Mouse (Mus musculus) cerebellum, postnatal 14 days (tissue): ENCODE data around the gene Bcl2a1a.
"Not testable (repeated sequence)": the region's sequence is repeated elsewhere in the genome, so short reads cannot be mapped to it uniquely, and the experiment has no call there.

Experiments
- DNase-seq, 2 experiments: peaks; one replicate each; pipeline ENCODE4 v3.0.0; 2021; ENCODE audit warnings: mixed read lengths in 2 of 2

Bcl2a1a gene

DNA sequence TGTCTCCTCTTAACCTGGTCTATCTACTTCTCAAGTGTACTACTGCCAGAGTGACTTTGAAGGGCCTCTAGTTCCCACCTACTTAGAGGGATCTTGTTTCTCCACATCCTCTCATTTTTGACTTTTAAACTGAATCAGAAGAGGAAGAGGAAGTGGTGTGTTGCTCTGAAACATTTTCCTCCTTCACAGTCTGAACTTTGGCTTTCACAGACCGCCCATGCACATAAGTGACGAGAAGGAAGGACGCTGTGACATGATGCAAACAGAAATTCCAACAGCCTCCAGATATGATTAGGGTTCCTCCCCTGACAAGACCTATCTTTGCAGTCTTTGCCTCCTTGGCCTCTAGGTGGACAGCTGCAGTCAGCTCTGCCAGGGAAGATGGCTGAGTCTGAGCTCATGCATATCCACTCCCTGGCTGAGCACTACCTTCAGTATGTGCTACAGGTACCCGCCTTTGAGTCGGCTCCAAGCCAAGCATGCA lies at the start of gene Bcl2a1a:
TSS of gene Bcl2a1a (plus strand) at position 231 of the 484 bp plus-strand sequence.
- DNase-seq, result not testable (repeated sequence)

DNA sequence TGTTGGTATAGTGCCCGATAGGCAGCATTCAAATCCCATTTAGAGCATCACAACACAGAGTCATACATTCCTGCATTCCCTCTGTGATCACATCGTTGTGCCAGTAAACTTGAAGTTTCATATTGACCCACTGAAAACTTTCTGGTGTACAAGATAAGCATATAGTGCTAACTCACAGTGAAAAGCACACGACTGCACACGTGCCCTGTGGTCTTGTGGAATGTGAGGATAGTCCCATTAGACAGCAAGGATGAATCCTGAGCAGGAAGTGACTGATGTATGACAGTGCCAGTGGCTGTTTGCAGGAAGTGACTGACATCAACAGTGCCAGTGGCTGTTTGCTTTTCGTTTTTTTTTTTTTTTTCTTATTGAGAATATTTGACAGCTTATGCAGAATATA lies 40.1 kb upstream of the Bcl2a1a start:
- not testable (repeated sequence) for DNase-seq

DNA sequence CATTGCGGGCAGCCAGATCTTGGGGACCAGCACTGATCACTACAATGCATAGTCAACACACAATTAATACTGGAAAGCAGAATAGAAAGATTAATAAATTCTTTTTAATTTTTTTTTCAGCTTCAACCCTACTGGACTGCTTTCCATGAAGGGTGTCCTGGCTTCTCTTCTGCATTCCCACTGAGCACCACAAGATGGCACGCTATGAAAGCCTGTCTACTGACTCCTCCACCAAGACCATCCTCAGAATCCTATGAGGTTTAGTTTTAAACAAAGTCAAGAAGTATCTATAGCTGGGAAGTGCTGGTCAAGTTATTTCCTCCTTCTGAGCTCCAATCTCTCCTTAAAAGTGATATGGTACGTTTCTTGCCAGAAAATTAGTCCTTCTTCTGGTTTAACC lies 18.4 kb upstream of the Bcl2a1a start:
- peak; percentile 51 to 58 for DNase-seq

DNA sequence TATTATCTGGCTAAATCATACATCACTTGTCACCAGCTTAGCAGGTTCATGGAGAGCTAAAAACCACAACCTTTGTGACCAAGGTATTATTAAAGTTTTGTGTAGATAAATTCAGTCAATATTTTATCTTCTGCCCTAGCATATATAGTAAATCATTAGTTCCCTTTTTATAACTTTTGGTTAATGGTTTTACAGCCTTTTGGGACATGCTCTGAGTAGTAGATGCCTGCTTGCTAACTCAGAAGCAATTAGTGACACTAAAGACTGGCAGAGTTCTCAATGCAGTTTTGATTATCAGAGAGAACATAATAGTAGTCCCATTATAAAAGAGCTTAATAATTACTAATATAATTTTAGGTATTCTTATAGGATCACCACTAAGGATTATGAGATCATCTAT lies 5.2 kb upstream of the Bcl2a1a start:
- not testable (repeated sequence) for DNase-seq

DNA sequence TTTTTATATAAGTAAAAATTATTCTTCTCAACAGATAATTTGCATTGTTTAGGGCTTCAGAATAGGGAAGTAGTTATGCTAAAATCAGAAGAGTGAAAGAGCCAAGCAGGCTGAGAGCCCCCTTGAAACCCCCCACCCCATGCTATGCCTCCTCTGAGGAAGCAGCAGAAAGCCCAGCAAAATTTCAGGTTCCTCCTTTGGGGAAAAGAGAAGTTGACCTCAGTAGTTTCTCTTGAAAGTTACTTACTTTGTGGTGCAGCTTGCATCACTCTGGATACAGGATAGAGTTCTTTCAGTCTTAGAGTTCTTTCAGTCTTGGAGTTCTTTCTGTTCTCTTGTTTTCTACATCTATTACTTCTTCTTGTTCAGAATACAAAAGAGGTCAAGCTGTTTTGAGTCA lies 3.5 kb upstream of the Bcl2a1a start:
- not testable (repeated sequence) for DNase-seq

DNA sequence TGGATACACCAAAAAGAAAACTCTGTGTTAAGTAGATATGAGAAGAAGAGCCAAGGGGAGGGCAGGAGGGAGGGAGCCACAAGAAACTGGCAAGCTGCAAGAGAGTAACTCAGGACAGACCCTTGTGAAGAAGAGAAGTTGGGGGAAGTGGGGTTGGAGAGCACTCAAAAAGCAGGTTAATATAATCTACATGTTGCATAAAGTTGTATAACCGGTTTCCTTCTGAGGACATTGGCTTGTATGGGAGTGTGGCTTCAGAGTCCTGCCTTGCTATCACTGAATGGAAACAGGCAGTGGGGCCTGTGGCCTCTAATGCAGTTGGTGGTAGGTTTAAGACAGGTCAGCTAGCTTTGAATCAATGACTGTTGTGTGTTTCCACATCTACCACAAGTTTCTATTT lies 1.5 kb upstream of the Bcl2a1a start:
- DNase-seq, result not testable (repeated sequence)

DNA sequence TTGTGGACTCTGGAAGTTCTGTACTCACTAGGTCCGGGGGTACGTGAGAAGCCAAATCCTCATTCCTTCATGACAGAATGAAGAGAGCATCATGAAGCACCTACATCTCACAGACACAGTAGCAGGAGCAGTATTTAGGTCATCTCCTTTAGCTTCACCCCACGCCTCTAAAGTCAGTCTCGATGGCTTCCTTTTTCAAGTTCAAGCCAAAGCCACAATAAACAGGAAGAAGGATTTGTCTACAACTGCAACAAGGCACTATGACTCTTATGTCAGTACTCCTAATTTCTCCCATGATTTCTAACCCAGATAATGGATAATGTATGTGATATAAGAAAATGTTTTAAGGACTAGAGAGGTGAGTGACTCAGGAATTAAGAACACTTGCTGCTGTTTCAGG lies 665 bp upstream of the Bcl2a1a start:
- not testable (repeated sequence) for DNase-seq

DNA sequence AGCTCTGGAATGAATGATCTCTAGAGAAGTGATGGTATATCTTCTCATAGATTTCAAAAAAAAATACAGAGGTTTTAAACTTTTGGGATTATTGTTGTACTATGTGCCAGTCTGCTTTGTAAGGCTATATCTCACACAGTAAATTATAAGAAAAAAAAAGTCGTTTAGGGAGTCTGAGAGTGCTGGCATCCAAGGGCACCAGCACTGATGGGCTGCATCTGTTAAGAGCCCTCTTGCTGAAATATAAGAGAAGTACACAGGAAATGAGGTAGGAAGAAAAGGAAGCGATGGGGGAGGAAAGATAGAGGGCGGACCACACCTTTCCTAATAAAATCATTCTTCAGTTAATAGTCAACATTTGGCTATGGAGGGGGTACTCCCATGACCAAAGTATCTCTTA lies 2.2 kb downstream of the Bcl2a1a start:
- DNase-seq, result no peak

DNA sequence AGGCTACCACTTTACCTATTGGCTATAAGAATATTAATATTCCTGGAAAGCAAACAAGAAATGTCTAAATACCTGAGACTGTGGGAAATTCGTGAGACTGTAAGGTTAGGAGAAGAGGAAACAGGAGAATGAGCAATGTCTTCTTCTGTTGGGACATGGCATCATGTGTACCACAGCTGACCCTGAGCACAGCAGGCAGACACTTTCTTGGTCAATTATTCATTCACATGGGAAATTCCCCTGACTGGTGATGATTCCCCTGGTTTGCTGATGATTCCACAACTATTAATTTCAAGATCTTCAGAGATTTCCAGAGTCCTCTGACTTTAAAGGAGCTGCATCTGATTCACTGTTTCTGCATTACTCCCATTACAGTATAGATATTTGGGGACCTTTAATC lies 3.3 kb downstream of the Bcl2a1a start:
- DNase-seq, result not testable (repeated sequence)

DNA sequence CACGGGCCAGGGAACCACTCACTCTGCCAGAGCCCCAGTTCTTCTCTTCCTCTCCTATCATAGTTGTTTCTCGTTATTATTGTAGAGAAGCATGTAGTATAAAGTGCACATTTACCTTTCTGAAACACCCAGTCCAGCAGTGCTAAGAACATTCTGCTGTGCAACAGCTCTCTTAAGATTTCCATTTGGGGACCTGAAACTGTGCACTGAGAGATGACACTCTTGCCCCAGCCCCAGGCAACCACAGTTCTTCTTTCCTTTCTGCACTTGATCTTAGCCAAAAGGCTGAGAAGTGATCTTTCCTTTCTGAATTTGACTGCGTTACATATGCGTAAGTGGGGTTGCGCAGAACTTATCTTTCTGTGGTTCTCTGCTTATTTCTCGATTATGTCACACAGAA lies 9.8 kb downstream of the Bcl2a1a start:
- DNase-seq, result not testable (repeated sequence)

DNA sequence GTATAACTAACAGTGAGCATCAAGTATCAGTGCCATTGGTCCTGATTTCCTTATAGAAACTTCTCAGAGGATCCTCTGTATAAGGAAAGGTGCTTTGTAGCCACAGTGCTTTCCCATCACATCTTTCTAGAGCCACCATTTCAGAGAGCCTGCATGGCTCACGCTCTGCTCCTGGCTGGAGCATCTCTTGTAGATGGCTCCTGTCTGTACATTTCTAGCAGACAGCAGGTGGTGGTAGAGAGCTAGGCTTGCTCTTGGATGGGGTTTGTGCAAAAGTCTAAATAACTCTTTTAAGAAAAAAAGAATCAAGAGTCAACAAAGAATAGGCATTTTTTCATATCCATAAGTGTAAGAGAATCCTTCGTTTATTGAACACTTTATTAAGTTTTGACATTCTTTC lies 12.8 kb downstream of the Bcl2a1a start:
- DNase-seq, result not testable (repeated sequence)

DNA sequence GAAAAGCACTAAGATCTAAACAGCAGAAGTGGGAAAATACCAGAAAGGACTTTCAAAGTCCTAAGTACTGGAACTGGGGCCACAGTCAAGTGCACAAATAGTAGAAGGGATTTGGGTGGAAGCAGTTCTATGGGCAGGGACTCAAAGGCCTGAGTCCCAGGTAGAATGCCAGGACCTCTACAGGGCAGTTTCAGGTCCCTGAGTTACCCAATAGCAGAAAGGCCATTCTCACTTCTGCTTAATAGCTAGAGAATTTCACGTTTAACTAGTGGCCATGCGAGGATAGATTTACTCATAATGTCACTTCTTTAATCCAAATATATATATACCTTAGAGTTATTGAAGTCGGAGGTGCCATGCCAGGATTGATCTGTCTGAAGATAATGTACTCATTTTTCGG lies 20.2 kb downstream of the Bcl2a1a start:
- not testable (repeated sequence) for DNase-seq

DNA sequence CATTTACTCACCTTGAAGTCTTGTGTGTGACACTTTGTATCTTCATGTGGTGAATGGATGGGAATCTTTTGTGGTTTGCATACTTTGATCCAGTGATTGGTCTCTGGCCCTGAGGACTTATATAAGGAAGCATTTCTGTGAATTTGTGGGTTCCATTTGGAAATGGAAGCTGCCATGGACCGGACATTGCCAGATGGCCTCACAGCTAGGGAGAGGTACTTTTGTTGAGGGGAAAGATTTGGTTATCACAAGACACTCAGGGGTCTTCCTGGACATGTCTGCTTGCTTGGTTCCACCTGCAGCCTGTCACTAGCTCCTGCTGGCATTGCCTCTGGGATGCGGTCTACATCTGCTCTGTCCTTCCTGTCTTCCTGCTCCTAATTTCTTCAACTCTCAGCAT lies 23.1 kb downstream of the Bcl2a1a start:
- DNase-seq, result peak; percentile 14 to 52

DNA sequence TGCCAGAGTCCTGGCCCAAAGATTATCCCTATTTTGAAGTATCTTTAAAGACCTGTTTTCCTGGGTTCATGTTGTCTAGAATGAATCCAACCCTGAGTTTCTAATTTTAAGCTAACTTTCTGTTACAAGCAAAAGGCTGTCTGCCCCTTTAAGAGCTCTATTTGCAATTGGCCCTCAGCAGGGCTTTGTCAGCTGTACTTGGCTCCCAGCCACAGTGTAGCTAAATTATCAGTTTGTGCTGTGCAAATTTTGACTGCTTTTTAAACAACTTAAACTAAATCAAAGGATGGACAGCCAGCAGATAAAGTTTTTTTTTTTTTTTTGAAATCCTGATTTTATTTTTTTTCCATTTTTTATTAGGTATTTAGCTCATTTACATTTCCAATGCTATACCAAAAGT lies 44.8 kb downstream of the Bcl2a1a start:
- not testable (repeated sequence) for DNase-seq
